Mouse (Mus musculus): ENCODE results near the gene Radil. TPM values are rescaled to one million over a fixed set of nuclear protein-coding genes. Genes with fewer than 3 reads are reported as not detected.

The Radil gene
- total RNA-seq (2021) (1 to 10 TPM; 1.7 to 2.3 TPM), polyA plus RNA-seq (2012; rRNA removed) (2.2 and 3.3 TPM in 2 replicates)
- long read RNA-seq, partial matches to known transcripts: 0 of 2 reads
- long read RNA-seq, other reads (novel, unspliced or antisense): 0 of 2 reads

DNA sequence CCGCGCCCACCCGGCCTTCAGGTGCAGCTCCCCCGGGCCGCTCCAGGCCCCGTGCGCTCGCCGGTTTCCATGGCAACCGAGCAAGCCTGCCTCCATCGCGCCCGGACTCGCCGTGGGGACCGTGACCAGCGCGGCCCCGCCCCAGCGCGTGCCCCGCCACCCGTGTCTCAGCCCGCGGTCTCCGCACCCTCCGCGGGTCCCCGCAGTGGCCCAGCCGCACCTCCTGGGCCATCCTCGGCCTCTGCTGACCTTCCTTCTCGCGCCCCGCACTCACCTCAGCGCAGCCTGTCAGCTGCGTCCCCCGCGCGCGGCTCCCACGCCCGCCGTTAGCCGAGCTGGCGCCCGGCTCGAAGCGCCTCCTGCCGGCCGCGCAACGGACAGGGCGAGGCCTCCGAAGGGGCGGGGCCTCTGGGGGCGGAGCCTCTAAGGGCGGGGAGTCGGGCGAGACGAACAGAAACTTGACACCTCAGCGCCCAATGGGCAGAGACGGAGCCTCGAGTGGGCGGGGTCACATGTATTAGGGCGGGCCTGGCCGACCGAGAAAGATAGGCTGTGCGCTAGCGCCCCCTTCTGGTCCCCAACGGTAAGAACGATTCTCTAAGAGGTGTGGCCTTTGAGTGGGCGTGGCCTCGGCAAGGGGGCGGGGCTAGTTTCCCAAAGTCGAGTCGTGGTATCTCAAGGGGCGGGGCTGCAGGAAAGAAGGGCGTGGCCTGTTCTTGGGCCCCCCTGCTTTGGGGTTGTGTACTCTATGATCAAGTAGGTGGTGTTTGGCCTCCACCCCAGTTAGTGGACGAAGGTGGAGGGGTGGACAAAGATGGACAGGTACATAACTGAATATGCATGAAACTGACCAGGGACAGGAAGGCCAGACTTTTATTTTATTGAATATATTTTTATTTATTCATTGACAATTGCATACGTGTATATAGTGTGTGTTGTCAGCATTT is at the start of gene Radil:
TSS of gene Radil (minus strand) at position 393 of the 947 bp plus-strand sequence.
- Histone ChIP-seq H3K27ac (peak within 1 kb of the TSS; percentile 47), H3K4me1 (ENCODE audit: control insufficient read depth, insufficient read depth, low read length) (no peaks in the 10 kb centered on the region), H3K4me3 (peak within 1 kb of the TSS; percentile 63), H3K36me3 (ENCODE audit: control insufficient read depth, insufficient read depth, low read length) (no peaks in the 10 kb centered on the region), H3K9ac (ENCODE audit: low read depth, low read length) (peak within 1 kb of the TSS; percentile 75), H3K79me2 (replicated peaks; ENCODE audit: control insufficient read depth, insufficient read depth, low read length) (no peaks in the 10 kb centered on the region), H3K27me3 (ENCODE audit: control insufficient read depth, insufficient read depth, low read length) (no peaks in the 10 kb centered on the region)
- TF ChIP-seq POLR2A (IDR thresholded peaks at IDR 0.05; ENCODE audit: insufficient read depth, low read depth, low read length) (no peak), EP300 (IDR thresholded peaks at IDR 0.05; ENCODE audit: insufficient read depth, low read depth, low read length) (no peak), CTCF (IDR thresholded peaks at IDR 0.05) (peak; percentile 97; the same call in 1 of the 2 replicates)
- intact Hi-C loops (cut with DNase I): loop anchor here (1.0 kb wide), 2 partner anchors 49 to 72 kb away; no protein-coding TSS in a partner anchor
- 3% methylated on average over 79 of the region's 80 CpGs for WGBS
- DNase-seq: peak; percentile 92 to 94

DNA sequence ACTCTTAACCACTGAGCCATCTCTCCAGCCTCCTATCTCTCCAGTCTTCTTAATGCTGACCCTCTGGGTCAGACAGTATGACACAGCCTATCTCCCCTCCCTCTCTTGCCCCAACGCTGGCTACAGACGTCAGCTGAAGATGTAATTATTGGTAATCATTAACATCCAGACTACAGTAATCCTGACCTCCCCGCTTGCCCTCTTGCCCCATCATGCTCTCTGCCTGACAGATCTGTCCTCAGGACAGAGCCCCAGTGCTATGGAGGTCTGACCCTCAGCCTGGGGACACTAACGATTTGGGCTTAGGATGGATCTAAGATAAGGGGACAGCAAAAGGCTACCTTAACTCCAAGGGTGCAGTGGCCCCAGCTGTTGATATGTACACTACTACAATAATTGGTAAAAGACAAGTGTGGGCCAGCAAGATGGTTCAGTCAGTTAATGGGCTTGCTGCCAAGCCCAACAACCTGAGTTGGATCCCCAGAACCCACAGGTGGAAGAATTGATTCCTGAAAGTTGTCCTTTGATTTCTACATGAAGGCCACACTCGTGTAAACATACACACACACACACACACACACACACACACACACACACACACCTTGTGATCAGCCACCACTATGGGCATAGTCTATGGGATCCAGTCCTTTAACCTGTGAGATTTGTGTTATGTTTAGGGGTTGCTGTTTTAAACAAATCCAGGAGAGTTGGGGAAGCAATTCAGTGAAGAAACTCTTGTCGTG is 46.9 kb upstream of the Radil start:
- intact Hi-C loops (cut with DNase I): no loop called here
- H3K9ac ChIP-seq (ENCODE audit: low read depth, low read length): no peak overlapping the region
- no peak overlapping the region for H3K4me3 ChIP-seq
- H3K79me2 ChIP-seq (replicated peaks; ENCODE audit: control insufficient read depth, insufficient read depth, low read length): no peaks in the 10 kb centered on the region
- H3K36me3 ChIP-seq (ENCODE audit: control insufficient read depth, insufficient read depth, low read length): no peaks in the 10 kb centered on the region
- H3K27me3 ChIP-seq (ENCODE audit: control insufficient read depth, insufficient read depth, low read length): no peaks in the 10 kb centered on the region
- WGBS: 80% methylated on average over 6 of the region's 6 CpGs
- no peak for TF ChIP-seq CTCF (IDR thresholded peaks at IDR 0.05)
- no peak for TF ChIP-seq EP300 (IDR thresholded peaks at IDR 0.05; ENCODE audit: insufficient read depth, low read depth, low read length)
- TF ChIP-seq POLR2A (IDR thresholded peaks at IDR 0.05; ENCODE audit: insufficient read depth, low read depth, low read length): no peak
- no peak for DNase-seq
- no peak overlapping the region for H3K27ac ChIP-seq
- H3K4me1 ChIP-seq (ENCODE audit: control insufficient read depth, insufficient read depth, low read length): no peaks in the 10 kb centered on the region

DNA sequence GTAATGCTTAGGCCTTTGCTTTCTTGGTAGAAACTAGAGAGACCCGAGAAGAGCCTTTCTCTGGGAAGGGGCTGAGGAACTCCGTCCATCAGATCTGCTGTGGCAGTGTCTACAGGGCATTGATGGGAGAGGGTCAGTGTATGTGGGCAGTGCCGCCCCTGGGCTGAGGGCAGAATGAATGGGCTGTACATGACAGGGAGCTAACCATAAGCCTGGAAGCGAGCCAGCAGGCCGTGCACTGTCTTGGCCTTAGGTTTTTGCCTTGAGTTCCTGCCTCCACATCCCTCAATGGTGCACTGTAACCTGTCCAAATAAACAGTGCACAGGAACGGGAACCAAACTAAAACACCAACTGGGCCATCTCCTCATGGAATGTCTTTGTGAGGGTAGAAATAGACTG is 45.8 kb upstream of the Radil start:
- Histone ChIP-seq H3K79me2 (replicated peaks; ENCODE audit: control insufficient read depth, insufficient read depth, low read length) (no peaks in the 10 kb centered on the region), H3K27me3 (ENCODE audit: control insufficient read depth, insufficient read depth, low read length) (no peaks in the 10 kb centered on the region), H3K27ac (no peak overlapping the region), H3K4me3 (no peak overlapping the region), H3K36me3 (ENCODE audit: control insufficient read depth, insufficient read depth, low read length) (no peaks in the 10 kb centered on the region), H3K9ac (ENCODE audit: low read depth, low read length) (no peak overlapping the region), H3K4me1 (ENCODE audit: control insufficient read depth, insufficient read depth, low read length) (no peaks in the 10 kb centered on the region)
- intact Hi-C loops (cut with DNase I): no loop called here
- TF ChIP-seq EP300 (IDR thresholded peaks at IDR 0.05; ENCODE audit: insufficient read depth, low read depth, low read length): no peak
- no peak for TF ChIP-seq POLR2A (IDR thresholded peaks at IDR 0.05; ENCODE audit: insufficient read depth, low read depth, low read length)
- TF ChIP-seq CTCF (IDR thresholded peaks at IDR 0.05): no peak
- WGBS: 70% methylated on average over 6 of the region's 6 CpGs
- DNase-seq: no peak

DNA sequence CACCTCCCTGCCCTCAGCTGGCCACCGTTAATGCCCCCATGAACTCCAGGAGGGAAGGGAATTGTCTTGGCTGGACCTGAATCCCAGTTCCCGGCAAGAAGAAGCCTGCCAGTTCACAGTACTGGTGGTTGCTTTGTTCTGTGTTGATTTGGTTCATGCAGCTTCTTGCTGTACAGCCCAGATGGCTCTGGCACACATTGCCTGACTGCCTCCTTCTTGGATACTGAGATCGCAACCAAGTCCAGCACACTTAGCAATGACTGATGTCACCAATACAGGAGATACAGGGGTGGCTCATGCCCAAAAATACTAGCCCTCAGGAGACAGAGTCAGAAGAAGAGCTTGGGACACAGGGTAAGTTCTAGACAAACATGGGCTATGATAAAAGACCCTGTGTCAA is 44.8 kb upstream of the Radil start:
- DNase-seq: no peak
- Histone ChIP-seq H3K9ac (ENCODE audit: low read depth, low read length) (no peak overlapping the region), H3K4me3 (no peak overlapping the region), H3K79me2 (replicated peaks; ENCODE audit: control insufficient read depth, insufficient read depth, low read length) (no peaks in the 10 kb centered on the region), H3K36me3 (ENCODE audit: control insufficient read depth, insufficient read depth, low read length) (no peaks in the 10 kb centered on the region), H3K27me3 (ENCODE audit: control insufficient read depth, insufficient read depth, low read length) (no peaks in the 10 kb centered on the region), H3K4me1 (ENCODE audit: control insufficient read depth, insufficient read depth, low read length) (no peaks in the 10 kb centered on the region), H3K27ac (no peak overlapping the region)
- WGBS: 71% methylated on average over 3 of the region's 3 CpGs
- TF ChIP-seq CTCF (IDR thresholded peaks at IDR 0.05) (no peak), EP300 (IDR thresholded peaks at IDR 0.05; ENCODE audit: insufficient read depth, low read depth, low read length) (no peak), POLR2A (IDR thresholded peaks at IDR 0.05; ENCODE audit: insufficient read depth, low read depth, low read length) (no peak)
- intact Hi-C loops (cut with DNase I): no loop called here

DNA sequence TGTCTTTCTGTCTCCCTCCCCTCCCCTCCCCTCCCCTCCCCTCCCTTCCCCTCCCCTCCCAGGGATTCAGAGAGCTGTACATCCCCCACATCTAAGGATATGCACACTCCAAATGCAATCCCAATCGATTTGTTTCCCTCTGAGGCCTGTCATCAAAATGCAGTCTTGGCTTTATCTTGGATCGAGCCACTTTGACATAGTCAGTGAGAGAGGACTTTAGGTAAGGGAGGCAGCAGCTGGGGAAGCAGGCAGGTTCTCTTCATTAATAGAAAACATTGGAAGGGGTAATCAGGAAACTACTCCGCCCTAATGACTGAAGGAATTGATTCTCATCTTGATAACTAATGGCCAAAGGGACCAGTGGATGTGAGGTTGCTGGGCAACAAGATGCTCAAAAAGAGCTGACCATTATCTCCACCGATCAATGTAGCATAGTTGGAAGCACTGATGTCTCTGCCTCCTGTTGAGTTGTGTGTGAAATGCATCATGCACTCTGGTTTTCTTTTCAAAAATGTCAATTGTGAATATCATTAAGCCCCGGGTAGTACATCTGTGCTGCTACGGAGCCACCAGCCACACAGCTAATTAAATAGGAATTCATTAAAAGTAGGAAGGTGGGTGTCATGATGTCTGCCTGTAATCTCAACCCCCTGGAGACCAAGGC is 40.2 kb upstream of the Radil start:
- DNase-seq: no peak
- Histone ChIP-seq H3K4me3 (no peak overlapping the region), H3K9ac (ENCODE audit: low read depth, low read length) (no peak overlapping the region), H3K36me3 (ENCODE audit: control insufficient read depth, insufficient read depth, low read length) (no peaks in the 10 kb centered on the region), H3K27ac (no peak overlapping the region), H3K4me1 (ENCODE audit: control insufficient read depth, insufficient read depth, low read length) (no peaks in the 10 kb centered on the region), H3K27me3 (ENCODE audit: control insufficient read depth, insufficient read depth, low read length) (no peaks in the 10 kb centered on the region), H3K79me2 (replicated peaks; ENCODE audit: control insufficient read depth, insufficient read depth, low read length) (no peaks in the 10 kb centered on the region)
- intact Hi-C loops (cut with DNase I): no loop called here
- WGBS: 68% methylated on average over 6 of the region's 6 CpGs
- TF ChIP-seq CTCF (IDR thresholded peaks at IDR 0.05) (no peak), EP300 (IDR thresholded peaks at IDR 0.05; ENCODE audit: insufficient read depth, low read depth, low read length) (no peak), POLR2A (IDR thresholded peaks at IDR 0.05; ENCODE audit: insufficient read depth, low read depth, low read length) (no peak)
